Mouse (Mus musculus) bone marrow macrophage, adult 2 months (primary cell): ENCODE results near the gene Prdm11.

Source experiments
- CTCF ChIP-seq: IDR thresholded peaks from 2 replicates; pipeline ENCODE4 v1.5.1; 2012; ENCODE audit warnings: low read depth, mild to moderate bottlenecking, low read length, moderate library complexity
- POLR2A ChIP-seq: IDR thresholded peaks from 2 replicates; pipeline ENCODE4 v1.6.1; 2012; ENCODE audit warnings: mild to moderate bottlenecking, low read depth, low read length, borderline replicate concordance

GRCm38 (mm10) chr2:92956943-92957342 lies 89.0 kb downstream of the Prdm11 start:
- TF ChIP-seq CTCF (no peak), POLR2A (no peak)
